Mouse (Mus musculus): Measurements from ENCODE around the gene Mycbp2. TPM values are rescaled to one million over a fixed set of nuclear protein-coding genes. Genes with fewer than 3 reads are reported as not detected.
A peak's percentile ranks its signal among the peaks of the same experiment; 100 is the strongest.

Mycbp2 gene
- total RNA-seq, 4 experiments from 2014 or later, result 27.5 to 32.9 (median 32.7) TPM

DNA sequence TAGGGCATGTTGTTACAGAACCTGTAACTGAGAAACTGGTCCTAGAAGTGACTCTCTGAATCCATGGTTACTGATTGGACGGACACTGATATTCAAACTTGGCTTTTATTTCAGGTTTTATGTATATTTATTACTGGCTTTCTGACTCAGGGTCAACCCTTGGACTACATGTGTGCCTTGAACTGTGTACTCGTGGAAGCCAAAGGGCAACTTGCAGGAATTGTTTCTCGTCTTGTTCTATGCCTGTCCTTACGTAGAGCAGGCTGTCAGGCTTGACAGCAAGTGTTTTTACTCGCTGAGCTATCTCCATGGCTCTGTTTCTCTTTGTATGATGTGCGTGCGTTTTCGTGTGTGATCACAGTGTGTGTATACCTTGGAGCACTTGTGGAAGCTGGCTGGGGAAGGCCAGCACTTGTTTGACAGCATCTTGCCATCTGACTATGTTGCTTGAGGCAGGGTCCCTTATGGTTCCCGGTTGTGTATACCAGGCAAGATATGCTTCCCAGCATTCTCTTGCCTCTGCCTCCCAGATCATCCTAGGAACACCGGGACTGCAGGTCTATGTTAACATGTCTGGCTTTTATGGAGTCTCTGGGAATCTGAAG, 243.8 kb downstream of the Mycbp2 start:
- DNase-seq (ENCODE audit: low spot score), result no peak

DNA sequence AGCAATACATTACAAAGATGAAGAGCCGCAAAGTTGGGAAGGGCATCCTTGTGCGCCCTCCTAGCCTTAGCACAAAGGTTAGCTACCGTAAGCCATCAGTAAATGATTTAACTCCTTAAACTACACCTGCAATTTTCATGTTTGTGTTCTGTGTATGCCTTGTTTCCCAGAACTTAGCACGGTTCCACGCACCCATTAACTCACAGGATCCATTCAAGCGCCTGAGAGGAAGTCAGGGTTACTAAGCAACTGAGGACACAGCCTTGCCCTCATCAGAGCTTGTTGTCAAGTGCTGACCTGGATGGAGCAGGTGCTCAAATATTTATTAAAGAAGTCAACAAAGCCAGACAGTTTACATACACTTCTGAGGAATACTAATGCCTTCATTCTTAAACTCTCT, 244.4 kb downstream of the Mycbp2 start:
- DNase-seq (ENCODE audit: low spot score), result no peak

DNA sequence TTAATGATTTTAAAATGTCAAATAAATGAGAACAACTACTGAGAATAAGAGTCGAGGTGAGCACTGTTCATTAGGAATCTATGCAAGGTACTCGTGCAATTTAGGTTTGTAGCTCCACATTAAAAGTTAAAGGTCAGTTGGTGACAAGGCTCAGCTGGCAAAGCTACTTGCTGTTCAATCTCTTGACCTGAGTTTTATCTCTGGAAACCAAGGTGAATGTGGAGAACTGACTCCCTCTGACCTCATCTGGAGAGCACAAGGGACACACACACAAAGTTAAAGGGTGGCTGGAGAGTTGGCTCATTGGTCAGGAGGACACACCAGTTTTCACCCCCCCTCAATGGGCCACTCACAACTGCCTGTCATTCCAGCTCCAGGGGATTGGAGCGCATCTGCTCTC, 245.4 kb downstream of the Mycbp2 start:
- no peak for DNase-seq (ENCODE audit: low spot score)

DNA sequence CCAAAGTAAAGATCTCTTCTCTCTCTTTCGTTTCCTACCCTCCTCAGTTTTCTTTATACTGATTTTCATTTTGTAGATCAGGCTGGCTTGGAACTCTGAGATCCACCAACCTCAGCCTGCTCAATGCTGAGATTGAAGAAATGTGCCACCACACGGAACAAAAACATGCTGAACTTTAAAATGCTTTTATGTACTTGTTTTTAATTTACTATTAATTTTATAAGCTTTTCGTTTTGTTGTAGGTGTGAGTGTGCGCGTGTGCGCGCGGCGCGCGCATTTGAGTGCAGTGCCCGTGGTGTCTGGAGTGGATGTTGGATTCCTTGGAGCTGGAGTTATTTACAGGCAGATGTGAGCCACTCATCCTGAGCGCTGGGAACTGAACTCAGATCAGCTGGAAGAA, 246.3 kb downstream of the Mycbp2 start:
- no peak for DNase-seq (ENCODE audit: low spot score)

DNA sequence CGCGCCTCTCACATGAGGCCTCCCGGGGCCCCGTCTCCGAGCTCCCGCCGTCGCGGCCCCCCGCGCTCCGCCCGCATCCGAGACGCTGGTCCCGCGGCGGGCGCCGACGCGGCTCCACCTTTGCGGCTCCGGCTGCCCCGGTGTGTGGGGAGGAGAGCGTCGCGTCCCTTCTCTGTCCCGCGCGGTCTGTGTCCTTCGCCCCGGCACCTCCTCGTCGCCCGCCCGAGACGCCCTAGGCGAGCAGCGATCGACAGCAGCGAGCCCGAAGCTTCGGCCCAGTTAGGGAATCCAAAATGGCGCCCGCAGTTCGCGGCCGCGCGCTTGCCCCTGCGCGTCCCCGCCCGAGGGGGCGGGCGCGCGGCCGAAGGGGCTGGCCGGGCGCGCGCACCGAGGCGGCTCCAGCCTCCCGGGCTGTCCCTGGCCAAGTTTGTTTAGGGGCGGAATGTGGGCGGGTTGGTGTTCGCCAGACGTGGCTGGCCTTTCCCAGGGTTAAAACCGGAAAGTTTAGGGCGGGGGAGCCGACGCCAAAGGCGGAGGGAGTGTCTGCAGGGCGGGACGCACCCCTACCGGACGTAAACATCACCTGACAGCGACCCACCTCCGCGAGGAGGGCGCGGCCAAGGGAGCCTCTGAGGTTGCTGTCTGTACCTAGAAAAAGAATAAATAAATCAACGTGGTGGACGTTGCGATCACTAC, 247.2 kb downstream of the Mycbp2 start, which contains the start of gene Fbxl3:
Gene Fbxl3, minus strand, starts transcription at position 329 of the 696 bp plus-strand sequence.
- DNase-seq (ENCODE audit: low spot score), result peak; percentile 97

DNA sequence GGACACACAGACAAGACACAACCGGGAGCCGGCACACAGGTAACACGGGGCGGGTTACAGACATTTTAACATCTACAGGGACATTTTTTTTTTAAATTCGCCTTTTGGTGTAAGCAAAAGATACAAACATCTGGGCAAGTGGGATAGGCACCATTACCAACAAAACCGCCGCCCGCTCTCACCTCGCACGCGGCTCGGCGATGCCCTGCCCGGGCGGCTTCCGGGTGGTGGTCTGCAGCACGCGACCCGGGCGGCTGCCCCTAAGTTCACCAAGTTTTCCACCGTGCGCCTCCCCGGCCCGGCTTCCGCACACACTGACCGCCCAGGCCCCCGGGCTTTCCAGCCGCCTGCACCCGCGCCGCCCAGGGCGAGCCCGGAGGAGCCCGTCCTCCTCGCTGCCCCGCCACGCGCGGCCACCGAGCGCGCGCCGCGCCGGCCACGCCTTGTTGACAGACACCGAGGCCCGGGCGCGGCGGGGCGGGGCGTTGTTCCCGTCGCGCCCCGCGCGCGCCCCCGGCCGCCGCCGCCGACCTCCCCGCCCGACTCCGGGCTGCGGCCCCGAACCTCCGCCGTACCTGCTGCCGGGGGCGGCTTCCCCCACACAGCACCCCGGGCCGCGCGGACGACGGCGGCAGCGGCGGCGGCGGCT, 247.9 kb downstream of the Mycbp2 start:
- DNase-seq (ENCODE audit: low spot score), result peak; percentile 78

DNA sequence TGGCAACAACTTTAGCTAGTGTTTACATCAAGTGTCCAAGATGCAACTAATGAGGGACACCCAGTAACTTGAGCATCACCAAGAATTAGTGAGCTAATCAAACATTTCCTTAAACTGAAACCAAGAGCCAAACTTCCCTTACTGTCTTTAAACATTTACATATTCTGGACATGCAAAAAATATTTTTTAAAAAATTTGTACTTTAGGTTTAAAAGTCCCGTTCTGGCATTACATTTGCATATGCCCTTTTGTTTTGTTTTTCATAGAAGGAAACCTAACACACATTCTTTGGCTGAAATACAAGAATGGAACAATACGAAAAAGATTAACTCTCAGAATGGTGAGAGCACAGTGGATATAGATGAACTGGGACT, 248.4 kb downstream of the Mycbp2 start:
- DNase-seq (ENCODE audit: low spot score), result no peak

DNA sequence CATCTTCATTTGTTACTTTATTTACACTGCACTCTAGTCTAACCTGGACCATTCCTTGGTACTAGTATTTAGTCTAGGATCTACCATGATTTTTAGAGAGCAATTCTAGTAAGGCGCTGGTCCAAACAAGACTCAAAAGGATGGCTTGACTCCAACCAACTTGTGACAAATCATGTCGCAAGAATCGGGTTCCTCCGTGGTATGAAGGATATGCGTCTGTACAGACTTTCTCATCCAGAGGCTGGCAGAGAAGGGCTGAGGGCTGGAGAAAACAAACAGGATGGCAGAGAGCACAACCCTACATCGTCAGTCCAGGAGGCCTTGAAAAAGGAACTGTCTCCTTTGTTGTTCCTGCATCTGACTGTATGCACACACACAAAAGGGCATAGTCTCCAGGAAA, 250.0 kb downstream of the Mycbp2 start:
- peak; percentile 43 for DNase-seq (ENCODE audit: low spot score)

DNA sequence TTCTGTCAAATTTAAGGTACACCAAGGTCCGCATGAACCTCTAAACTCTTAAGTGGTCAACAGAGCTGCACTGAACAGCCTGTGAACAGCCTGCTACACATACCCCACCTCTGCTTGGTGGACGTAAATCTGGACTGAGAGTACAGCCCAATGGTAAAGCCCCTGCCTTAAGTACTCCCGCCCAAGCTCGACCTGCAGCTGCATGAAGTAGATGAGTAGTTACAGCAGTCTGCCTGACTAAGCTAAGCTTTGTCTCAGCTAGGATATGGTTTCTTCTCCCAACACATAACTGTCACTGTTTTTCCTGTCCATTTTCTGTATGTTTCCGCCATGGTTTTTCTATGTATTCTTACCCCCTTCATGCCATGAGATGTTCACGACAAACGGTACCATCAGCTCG, 250.8 kb downstream of the Mycbp2 start:
- no peak for DNase-seq (ENCODE audit: low spot score)

DNA sequence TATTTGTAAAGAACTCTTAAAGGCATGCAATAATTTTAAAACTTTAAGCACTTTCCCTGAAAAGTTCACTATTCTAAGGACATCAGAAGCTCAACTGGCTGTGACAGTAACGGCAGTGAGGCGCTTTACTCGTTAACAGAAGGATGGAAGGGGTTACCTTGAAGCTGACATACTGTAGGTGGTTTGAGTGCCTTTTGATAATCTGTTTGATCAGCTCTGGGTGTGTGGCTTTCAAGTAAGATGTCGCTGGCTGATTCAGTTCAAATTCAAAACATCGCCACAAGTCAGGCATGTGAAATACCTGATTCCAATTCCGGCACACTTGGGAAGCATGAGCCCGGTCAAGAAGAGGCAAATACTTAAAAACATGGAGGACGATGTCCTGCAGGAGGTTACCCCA, 251.6 kb downstream of the Mycbp2 start:
- DNase-seq (ENCODE audit: low spot score), result no peak

DNA sequence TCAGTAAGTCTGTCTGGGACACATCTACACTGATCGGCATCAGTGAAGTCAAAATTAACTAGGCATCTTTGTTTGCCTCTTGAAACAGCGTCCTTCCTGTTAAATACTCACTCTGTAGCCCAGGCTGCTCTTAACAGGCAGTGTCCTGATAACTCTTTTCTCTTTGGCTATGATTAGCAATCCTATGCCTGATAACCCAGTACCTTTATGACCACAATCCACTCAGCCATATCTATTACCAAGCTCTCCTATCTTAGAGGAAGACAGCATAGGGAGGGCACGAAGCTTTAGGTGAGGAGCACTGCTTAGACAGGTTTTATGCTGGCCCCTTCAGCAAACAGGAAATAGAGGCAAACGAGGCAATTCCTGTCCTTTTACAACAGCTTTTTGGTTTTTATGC, 252.9 kb downstream of the Mycbp2 start:
- no peak for DNase-seq (ENCODE audit: low spot score)

DNA sequence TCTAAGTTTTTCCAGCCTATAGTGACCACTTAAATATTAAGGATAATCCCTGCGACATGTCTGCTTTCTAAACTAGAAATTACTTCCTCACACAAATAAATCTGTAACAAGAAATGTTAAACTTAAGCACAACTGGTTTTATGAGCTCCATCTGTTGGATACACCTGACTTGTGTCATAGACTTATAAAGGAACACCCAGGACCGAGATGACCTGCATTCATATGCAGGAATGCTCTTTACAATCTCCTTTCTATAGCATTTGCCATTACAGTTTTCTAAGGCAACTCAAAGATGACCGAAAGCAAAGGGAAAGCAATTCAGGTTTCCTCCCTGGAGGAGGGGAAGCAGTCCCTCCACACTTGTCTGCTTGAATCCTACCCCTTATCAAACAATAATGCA, 253.4 kb downstream of the Mycbp2 start:
- DNase-seq (ENCODE audit: low spot score), result no peak

DNA sequence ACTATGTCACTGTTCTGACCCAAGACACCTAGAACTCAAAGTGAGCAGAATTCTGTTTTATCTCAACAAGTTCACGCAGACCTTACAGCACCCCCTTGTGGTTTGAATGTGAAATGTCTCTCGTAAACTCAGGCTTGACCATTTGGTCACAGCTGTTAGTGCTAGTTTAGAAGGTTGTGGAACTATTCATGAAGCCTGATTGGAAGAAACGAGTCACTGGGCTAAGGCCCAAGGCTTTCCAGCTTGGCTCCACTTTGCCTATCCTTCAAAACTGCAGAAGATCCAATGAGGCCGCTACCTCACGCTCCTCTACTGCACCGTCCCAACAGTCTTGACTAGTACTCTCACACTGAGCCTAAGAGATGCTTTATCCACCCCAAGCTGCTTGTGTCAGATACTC, 258.0 kb downstream of the Mycbp2 start:
- peak; percentile 82 for DNase-seq (ENCODE audit: low spot score)

DNA sequence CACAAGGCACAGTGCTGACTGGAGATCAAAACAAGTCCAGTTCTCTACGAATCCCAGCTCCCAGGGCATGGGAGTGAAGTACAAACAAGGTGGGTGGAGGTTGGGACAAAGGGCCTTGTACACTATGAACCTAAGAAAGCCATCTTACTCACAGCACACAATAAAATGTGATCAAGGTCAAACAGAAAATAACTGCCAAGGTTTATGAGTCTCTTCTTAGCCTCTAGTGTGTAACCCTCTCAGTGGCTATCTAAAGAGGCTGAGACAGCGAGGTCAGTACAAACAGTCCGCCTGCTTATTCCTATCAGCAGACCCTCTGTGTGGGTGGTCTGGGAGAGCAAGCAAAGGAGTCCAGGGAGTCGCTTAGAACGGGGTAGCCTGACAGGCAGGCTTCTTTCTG, 258.8 kb downstream of the Mycbp2 start:
- DNase-seq (ENCODE audit: low spot score), result no peak

DNA sequence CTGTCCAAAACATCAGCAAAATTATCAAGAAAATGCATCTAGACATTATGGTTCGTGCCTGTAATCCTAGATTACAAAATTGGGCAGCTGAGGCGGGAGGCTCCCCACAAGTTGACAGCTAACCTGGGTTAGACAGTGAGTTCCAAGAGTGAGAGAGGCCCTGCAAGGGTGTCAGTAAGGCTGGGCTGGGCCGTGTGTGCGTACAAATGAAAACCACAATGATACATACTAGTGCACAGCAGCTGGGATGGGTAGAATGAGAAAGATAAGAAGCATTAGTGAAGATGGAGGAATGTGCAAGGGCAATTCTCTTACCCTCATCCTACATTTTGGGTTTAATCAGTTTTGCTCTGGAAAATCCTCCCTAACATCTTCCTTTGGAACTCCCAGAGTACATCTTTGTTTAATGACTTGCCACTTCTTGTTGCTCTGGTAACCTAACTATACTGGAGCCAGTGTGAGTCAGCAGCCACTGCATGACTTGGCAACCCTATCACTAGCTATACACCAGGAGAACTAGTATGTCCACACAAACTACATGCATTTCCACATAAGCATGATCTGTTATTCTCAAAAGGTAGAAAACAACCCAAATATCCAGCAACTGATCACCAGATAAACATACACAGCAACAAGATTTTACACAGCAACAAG, 259.8 kb downstream of the Mycbp2 start:
- no peak for DNase-seq (ENCODE audit: low spot score)

DNA sequence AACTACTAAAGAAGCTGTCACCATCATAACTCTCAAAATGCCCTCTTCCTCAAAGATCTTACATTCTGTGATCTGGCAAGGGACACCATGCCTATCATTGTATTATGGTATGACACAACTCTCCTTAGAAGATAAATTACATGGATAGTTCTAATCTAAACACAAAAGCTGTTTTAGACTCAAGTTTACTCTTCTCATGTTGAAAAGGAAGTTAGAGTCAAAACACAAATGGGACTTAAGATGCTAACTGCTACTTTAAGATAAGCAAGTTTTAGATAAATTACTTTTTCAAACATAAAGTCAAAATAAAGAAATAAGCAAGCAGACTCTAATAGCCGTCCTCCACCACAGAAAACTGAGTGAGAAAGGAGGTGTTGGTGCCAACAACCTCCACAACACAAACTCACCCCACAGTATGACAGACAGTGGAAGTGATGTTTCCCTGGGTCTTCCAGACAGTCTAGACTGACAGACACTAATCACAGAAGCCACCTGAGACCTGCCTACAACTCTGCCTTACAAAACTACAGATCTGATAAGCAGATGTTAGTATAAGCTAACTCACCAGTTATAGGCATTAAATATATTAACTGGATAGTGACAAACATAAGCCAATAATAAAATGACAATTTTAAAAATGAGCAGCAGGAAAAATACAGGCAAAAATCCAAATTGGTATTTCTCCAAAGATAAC, 260.6 kb downstream of the Mycbp2 start:
- no peak for DNase-seq (ENCODE audit: low spot score)

DNA sequence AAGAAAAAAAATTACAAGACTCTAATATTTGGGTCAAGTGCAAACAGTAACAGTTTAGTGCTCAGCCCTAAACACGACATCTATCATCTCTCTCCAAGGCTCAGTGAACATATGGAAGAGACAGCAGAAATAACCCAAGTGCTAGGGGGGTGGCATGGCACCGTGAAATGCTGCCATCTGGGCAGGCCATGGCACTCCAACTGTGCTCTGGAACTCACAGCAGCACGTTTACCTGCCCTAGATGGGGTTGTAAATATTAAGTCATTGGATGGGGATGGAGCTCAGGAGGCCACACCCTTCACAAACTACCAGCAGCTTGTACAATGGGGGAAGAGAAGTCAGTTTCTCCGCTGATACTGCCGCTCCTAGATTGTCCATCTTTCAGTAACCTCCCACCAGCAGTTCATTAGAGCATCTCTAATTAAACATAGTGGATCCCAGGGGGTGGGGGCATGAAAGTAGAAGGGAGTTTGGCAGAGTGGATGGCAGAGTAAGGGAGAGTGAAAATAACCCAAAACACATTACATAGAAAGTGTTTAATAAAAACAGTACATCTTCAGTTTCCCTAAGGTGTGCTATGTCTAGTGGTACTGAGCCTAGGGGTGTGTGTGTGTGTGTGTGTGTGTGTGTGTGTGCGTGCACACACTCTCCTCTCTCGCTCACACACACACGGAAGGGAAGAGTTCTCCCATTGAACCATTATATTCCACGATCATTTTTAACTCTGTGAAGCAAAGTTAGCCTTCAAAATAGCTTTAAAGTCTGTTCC, 267.2 kb downstream of the Mycbp2 start:
- DNase-seq (ENCODE audit: low spot score), result no peak

DNA sequence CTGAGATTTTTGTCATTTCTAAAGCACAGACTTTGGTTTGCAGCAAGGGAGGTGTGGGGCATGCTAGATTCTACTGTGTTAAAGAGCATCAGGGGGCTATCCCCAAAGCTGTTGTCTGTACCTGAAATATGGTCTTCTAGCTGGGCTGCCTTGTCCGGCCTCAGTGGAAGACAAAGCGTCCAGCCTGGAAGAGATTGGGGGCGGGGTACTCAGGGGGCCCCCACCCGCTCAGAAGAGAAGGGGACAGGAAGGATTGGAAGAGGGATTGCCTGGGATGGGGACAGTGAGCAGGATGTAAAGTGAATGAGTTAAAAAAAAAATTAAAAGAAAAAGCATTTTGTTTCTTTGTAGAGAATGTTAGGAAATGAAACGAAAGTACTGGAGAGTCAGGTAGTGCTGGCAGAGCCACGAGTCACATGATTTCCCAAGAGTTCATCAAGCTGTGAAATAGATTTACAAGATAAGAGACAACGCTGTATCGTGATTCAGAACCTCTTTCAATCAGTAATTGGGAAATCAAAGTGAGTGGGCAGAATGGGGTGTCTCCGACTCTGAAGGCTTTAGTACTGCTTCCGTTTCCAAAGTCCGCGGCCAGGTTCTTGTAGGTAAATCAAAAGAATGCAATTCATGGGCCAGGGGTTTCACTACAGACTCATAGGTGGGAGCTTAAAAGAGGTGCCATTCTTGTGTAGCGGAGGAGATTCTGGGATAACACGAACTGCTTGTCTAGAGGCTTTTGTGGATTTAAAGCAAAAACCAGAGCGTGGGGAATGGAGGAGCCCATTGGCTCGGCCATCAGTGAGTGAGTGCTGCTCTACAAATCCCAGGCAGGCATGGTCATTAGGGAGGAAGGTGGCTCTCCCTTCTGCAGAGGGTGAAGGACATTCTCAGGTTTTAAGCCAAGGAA, 268.4 kb downstream of the Mycbp2 start:
- no peak for DNase-seq (ENCODE audit: low spot score)

DNA sequence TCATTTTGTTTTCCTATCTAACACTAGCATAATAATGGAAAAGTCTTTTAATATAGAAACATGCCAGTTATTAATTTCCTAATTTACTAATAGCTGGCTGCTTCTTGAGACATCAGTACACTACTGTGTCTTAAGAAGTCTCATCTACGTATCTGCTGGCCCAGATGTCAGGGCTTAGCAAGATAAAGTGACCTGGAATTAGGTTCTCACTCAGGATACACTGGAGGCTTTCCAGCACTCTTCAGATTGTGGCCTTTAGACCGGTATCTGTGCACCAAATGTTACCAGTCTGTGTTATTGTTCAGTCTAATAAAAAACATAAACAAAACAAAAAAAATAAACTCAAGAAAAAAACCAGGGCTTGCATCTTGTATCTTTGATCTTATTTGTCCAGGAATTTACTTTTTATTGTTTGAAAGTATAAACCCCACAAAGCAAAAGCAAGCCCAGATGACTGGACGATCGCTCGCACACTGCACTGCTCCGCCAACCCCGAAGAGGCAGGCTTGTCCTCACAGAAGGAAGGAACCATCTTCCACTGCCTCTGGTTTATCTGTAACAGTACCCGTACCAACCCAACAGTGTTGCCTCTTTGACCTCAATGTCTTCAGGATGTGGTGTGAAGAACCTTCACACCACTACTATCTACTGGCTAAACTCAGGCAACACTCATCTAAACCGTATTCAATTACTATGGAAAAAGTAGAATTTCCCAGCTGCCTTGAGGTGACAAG, 269.2 kb downstream of the Mycbp2 start:
- DNase-seq (ENCODE audit: low spot score), result no peak

DNA sequence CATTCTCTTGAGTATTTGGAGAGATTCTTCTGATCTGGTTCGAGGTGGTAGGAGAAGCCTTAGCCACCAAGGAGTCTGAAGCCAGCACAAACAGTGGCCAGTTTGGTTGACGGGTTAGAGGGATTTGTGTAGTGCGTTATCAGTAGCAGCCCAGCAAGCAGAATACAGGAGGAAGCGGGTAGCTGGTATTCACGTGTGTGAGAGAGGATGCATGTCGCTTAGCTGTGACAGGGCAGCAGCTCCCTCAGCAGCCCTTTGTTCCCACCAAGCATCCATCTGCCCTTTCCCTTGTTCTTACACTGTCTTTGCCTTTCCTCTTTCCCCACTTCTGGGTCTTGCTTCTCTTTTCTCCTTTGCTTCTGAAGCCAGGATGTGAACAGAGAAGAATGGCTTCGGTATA, 271.4 kb downstream of the Mycbp2 start:
- DNase-seq (ENCODE audit: low spot score), result no peak

All from heart, adult 8-10 months (tissue).